Mouse (Mus musculus): Measurements from ENCODE around the gene Nkx2-5.

The Nkx2-5 gene

GRCm38 (mm10) chr17:26844909-26845148 is at the start of gene Nkx2-5:
Gene Nkx2-5, minus strand, starts transcription at chr17:26845009.
- DNase-seq (ENCODE audit: low spot score), result no peak

DNA sequence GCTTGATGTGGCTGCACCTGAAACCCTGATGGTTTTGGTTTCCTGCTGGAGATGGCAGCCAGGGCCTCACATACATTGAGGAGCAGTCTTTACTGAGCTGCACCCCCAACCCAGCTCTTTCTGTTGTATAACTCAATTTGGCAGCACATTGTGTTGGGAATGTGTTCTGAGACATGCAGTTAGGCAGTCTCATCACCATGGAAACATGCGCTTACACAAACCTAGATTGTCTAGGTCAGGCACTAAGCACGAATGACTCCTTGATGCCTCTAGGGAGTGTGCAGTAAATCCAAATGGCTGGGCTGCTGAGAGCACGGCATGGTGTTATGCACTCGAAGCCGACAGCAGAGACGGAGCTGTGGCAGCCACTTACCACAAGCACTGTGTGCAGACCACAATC is 49.5 kb upstream of the Nkx2-5 start:
- DNase-seq (ENCODE audit: low spot score), result no peak

DNA sequence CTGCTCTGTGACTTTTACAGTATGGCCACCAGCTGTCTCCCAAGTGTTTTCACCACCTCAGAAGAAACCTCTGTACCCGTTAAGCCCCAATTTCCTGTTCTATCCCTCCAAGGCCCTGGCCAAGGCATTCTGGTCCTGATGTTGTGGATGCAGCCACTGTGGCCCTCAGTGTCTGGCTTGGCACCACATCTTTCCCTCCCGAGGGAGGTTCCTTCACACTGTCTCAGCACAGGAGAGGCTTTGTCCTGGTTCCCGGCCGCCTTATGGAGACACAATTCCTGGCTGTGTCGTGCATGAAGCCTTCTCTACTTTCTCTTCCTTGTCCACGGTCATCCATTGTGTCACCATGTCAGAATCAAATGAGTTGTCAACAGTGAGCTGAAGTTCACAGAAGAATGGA is 48.7 kb upstream of the Nkx2-5 start:
- no peak for DNase-seq (ENCODE audit: low spot score)

DNA sequence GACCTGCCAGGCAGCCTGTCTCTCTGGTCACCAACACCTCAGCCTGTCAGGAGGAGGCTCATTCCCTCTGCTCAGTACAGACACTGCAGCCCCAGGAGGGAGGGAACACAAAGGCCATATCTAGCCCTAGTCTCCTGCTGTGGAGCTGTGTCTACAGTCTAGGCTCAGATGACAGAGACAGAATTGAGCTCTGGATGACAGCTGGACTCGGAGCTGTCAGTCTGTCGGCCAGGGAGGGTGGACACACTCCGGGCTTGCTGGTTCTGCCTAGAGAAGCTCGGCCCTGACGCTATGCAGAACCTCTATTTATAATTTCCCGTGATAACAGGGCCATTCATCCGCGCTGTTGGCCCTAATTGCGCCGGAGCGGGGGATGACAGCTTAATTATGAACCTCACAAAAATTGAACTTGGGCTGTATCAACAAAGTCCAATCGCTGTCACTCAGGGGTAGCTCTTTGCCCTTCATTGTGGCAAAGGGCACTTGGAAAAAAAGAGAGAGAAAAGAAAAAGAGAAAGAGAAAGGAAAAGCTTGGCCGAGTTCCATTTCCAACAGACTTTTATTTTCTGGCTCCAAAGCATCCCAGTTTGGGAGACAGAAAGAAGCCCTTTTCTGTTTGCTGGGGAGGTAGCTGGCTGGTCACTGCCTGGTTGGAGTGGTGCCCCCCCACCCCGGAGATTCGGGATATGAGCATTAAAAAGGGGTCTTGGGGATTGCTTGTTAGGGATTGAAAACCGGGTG is 48.0 kb upstream of the Nkx2-5 start:
- no peak for DNase-seq (ENCODE audit: low spot score)

DNA sequence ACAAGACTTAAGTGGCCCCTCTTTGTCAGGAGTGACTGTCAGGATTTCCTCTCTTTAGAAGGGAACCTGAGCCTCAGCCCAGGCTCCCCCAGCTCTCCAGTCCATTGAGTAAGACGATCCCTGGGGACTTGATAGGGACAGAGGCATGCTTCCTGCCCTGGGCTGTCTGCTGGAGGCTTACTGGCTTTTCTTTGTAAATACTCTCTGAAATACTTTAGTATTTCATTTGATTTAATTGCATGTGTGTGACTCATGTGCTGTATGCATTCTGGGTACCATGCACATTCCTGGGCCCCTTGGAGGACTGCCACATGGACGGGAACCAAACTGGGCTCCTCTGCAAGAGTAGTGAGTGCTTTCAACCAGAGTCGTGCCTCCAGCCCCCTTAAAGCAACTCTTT is 43.1 kb upstream of the Nkx2-5 start:
- DNase-seq (ENCODE audit: low spot score), result no peak

GRCm38 (mm10) chr17:26886047-26886749 is 41.4 kb upstream of the Nkx2-5 start:
- DNase-seq (ENCODE audit: low spot score), result peak; percentile 83

DNA sequence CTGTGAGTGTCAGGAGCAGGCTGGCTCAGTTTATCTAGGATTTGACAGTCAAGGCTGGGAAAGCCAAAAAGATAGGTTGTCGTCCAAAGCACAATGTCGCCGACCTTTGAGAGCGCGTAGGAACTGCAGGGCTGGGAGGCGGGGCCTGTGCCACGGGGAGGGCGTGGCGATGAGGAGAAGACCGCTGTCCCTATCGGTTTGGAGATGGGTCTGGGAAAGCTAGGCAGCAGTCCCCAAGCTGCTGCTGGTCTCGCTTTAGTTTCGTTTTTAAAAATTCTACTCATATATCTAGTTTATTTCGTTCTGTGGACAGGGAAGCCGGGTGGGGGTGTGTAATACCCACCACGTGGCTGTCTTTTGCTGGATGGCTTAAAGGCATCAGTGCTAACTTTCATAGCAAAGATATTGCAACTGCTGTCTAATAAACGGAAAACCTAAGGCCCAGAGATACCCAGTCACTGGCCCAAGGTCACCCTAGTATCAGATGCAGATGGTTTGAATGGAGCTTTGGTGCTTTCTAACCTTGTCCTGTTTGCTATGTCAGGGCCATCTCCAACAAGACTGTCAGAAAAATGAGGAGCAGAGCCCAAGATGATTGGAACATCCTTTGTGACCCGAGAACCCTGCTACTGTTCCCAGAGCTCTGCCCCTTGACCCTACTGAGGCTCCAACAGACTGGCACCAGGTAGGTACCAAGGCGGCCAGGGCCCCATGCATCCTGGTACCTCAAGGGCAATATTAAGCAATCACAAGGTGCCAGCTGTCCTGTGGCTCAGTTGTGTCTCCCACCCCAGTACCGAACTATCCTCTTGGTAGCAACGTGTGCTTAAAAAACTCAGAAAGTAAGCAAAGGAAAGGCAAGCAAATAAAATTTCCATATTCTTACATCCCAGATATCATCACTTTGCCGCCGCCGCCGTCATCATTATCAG is 40.5 kb upstream of the Nkx2-5 start:
- DNase-seq (ENCODE audit: low spot score), result peak; percentile 82

- no peak for DNase-seq (ENCODE audit: low spot score)
Measured at GRCm38 (mm10) chr17:26883585-26883984, 38.8 kb upstream of the Nkx2-5 start.

GRCm38 (mm10) chr17:26882706-26883105 is 37.9 kb upstream of the Nkx2-5 start:
- no peak for DNase-seq (ENCODE audit: low spot score)

DNA sequence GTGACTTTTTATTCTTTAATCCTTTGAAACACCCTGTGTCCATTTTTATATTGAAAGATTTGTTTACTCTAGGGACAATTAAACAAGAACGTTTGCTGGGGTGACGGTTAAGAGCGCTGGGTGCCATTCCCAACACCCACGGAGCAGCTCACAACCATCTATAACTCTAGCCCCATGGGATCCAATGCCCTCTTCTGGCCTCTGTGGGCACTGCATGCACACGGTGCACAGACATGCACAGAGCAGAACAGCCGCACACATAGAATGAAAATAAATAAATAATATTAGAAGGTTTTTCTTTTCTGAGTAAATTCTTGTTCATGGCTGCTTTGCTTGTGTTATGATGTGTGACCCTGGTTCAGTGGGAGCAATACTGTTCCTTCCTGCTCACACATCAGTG is 34.4 kb upstream of the Nkx2-5 start:
- DNase-seq (ENCODE audit: low spot score), result no peak

DNA sequence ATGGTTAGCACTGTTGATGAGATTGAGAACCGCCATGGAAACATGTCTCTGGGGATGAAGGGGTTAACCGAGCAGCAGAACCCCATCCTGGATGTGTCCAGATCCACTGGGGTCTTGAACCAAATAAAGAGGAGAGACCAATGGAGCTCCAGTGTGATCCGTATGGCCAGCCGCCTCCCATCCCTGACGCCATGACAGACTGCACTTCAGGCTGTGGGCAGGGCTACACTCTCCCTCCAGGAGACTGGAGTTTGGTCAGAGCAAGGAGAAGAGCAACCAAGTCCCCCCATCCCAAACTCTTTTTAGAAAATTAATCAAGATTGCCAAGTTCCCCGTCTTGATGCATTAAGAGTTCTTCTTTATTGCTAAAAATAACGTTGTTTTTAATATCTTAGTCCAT is 33.1 kb upstream of the Nkx2-5 start:
- DNase-seq (ENCODE audit: low spot score), result no peak

- no peak for DNase-seq (ENCODE audit: low spot score)
Measured at GRCm38 (mm10) chr17:26874542-26874941, 29.7 kb upstream of the Nkx2-5 start.

DNA sequence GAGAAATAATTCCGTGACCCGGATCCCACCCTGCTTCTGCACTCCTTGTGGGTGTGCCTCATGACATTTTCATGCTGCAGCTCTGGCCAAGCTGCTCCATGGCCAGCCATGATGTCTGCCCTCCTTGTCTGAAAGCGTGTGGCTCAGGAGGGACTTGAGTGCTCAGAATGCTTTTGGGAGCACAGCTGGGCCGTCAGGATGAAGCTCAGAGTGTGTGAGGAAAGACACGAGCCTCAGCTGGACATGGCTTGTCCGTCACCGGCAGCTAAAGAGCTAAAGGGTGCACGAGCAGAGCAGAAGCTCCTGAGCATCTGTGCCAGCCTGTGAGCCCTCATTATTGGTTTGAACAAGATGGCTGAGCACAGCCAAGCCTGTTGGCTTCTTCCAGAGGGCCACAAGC is 28.7 kb upstream of the Nkx2-5 start:
- no peak for DNase-seq (ENCODE audit: low spot score)

- no peak for DNase-seq (ENCODE audit: low spot score)
Measured at GRCm38 (mm10) chr17:26872870-26873269, 28.1 kb upstream of the Nkx2-5 start.

DNA sequence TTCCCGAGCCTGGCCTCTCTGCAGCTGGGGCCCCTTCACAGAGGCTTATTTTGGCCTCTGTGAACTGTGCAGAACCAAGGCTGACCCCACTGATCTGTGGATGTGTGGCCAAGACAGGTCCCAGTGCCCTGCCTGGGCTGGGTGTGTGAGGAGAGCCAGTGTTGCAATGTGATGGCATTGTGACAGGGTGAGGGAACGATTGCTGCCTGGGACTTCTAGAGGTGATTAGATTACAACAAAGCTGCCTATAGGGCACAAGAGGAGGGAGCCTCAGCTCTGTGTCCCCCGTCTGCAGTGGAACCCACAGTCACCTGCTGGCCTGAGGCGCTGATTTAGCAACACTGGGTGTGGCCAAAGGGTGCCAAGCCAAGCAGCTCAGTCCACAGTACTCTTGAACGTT is 23.9 kb upstream of the Nkx2-5 start:
- no peak for DNase-seq (ENCODE audit: low spot score)

DNA sequence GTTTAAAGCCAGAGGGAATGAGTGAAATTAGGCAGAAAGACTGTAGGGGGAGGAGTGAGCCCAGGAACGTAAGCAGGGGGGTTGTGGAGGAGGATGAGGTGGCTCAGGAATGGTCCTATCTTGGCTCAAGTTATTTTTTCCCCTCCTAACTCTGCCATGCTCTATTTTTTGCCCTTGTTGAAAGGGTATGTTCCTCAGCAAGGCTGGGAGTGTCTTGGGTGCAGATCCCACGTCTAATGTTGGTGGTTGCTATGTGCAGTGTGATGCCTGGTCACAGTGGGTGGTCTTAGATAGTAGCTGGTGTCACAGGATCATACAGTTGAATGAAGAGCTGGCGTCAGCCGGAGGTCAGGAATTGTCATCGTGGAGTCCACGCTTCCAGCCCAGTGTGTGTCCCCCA is 20.3 kb upstream of the Nkx2-5 start:
- DNase-seq (ENCODE audit: low spot score), result no peak

- no peak for DNase-seq (ENCODE audit: low spot score)
Measured at GRCm38 (mm10) chr17:26864343-26864742, 19.5 kb upstream of the Nkx2-5 start.

DNA sequence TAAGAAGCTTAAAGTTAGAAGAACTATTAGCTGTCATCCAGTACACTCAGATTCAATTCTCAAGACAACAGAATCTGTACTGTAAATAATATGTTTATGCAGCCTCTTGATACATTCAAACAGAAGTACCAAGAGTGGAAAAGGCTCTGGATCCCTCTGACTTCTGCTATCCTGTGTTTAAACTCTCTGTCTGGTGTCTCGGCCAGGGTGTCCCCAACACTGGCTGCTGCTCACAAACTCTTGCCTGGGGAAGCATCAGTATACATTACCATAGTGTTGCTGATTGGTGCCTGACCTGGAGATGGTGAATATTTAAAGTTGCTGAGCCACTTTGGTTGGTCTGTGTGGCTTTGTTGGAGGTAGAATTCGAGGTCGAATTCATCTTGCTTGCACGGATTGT is 17.0 kb upstream of the Nkx2-5 start:
- no peak for DNase-seq (ENCODE audit: low spot score)

- no peak for DNase-seq (ENCODE audit: low spot score)
Measured at GRCm38 (mm10) chr17:26861383-26861782, 16.6 kb upstream of the Nkx2-5 start.

GRCm38 (mm10) chr17:26860906-26861305 is 16.1 kb upstream of the Nkx2-5 start:
- DNase-seq (ENCODE audit: low spot score), result no peak

DNA sequence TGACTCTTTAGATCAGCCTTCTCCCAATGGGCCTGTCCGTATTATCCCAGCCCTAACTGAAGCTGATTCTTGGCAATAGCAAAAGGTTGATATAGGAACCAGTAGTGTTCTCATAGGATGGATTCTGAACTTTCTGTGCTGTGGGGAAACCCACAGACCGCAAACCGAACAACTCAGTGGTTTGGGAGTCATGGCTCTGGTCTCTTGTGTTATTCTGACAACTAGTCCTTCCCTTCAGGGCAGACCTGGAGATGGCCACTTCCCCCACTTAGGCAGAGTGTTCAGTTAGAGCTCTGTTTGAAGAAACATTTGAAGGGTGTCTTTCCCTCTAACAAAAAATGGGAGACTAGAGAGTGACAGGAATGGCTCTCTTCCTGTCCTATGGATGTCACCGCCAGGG is 7.5 kb upstream of the Nkx2-5 start:
- no peak for DNase-seq (ENCODE audit: low spot score)

DNA sequence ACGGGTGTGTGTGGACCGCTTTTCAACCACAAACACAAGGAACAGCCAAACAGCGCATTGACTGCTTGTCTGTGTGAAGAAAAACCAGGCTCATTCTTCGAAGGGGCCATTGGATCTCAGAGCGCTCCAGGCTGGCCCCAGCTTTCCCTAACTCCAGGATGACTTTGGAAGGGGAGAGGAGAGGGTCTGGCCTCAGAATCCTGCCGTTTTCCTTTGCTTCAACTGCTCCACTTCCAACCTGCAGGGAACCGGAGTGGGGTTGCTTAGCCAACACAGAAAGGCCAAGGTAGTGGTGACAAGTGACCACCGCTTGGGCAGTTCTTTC is 6.3 kb upstream of the Nkx2-5 start:
- DNase-seq (ENCODE audit: low spot score), result no peak
